Comparison of ENCODE assay signal across 29 mouse cellular contexts in genomic region chr9:6958311-6958710, GRCm38 (mm10).
DNase-seq lines count a peak whose midpoint lies in the region; ATAC-seq and TF ChIP-seq lines count a peak whose summit lies in the region.
"Had no signal": no experiment of that assay in that cellular context is flagged by ENCODE, and none has a peak within 500 bp of the region (broad histone marks: within the 10 kb centered on the region; RNA-seq: fewer than 3 reads in every experiment).

No protein-coding gene starts in this region.

- no peaks in the 10 kb centered on the region for H3K36me3 ChIP-seq in lung, embryonic 14.5 days (ENCODE audit: insufficient read depth)
- H3K36me3 ChIP-seq in CH12.LX (replicated peaks in 1 of 2; ENCODE audit: control insufficient read depth in 1 of 2, insufficient read depth in 1 of 2, low read length in 1 of 2) (peaks cover 0 to 7% of the 10 kb centered on the region in 2 experiments), MEL (ENCODE audit: control insufficient read depth in 1 of 2, insufficient read depth in 2 of 2, low read length in 2 of 2) (no peaks in the 10 kb centered on the region)
- H3K36me3 ChIP-seq: embryonic facial prominence, embryonic 12.5 days; embryonic facial prominence, embryonic 15.5 days; intestine, embryonic 15.5 days had no signal

- H3K4me3 ChIP-seq in lung, embryonic 14.5 days (ENCODE audit: low read depth, low read length) = no peak overlapping the region
- H3K4me3 ChIP-seq in CH12.LX (replicated peaks in 1 of 3; ENCODE audit: low read depth in 2 of 3, low read length in 2 of 3, poor library complexity in 1 of 3) (no peak overlapping the region), MEL (ENCODE audit: control insufficient read depth in 1 of 2, insufficient read depth in 1 of 2, low read depth in 2 of 2, low read length in 2 of 2) (no peak overlapping the region)
- H3K4me3 ChIP-seq: embryonic facial prominence, embryonic 12.5 days; embryonic facial prominence, embryonic 15.5 days; gastrocnemius, adult 2 months; hindbrain, embryonic 13.5 days; intestine, embryonic 15.5 days had no signal

- TF ChIP-seq POLR2A in CH12.LX (IDR thresholded peaks at IDR 0.05; ENCODE audit: low read depth, low read length) (no peak), MEL (IDR thresholded peaks at IDR 0.05; ENCODE audit: control insufficient read depth in 1 of 2, insufficient read depth in 1 of 2, low read depth in 1 of 2, low read length in 2 of 2, poor library complexity in 1 of 2) (no peak)

- no peaks in the 10 kb centered on the region for H3K27me3 ChIP-seq in lung, embryonic 14.5 days (ENCODE audit: insufficient read depth, low read length)
- H3K27me3 ChIP-seq in CH12.LX (replicated peaks) (no peaks in the 10 kb centered on the region), MEL (ENCODE audit: control insufficient read depth in 1 of 2, insufficient read depth in 2 of 2, low read length in 2 of 2) (no peaks in the 10 kb centered on the region)
- H3K27me3 ChIP-seq: embryonic facial prominence, embryonic 12.5 days; embryonic facial prominence, embryonic 15.5 days; hindbrain, embryonic 13.5 days; intestine, embryonic 15.5 days had no signal

- dilution Hi-C loops in CH12.LX (cut with MboI; ENCODE audit: extremely low pct_ligation_motif_present, extremely low pct_unique_long_range_greater_than_20kb, low sequenced_read_pairs) = no loop called here

- ATAC-seq in lung, embryonic 14.5 days (ENCODE audit: insufficient read depth) = no peak
- ATAC-seq: activated CD4-positive, CD25-positive, alpha-beta regulatory T cell, adult 4 months; forebrain, embryonic 14.5 days; forebrain, postnatal 0 days; hindbrain, embryonic 16.5 days; intestine, embryonic 15.5 days had no signal

- no peaks in the 10 kb centered on the region for H3K4me1 ChIP-seq in lung, embryonic 14.5 days (ENCODE audit: insufficient read depth)
- no peaks in the 10 kb centered on the region for H3K4me1 ChIP-seq in CH12.LX (ENCODE audit: control insufficient read depth in 1 of 2, insufficient read depth in 2 of 2)
- no peaks in the 10 kb centered on the region for H3K4me1 ChIP-seq in MEL (ENCODE audit: control insufficient read depth in 1 of 2, insufficient read depth in 2 of 2, low read length in 2 of 2)
- H3K4me1 ChIP-seq: embryonic facial prominence, embryonic 12.5 days; embryonic facial prominence, embryonic 15.5 days; hindbrain, embryonic 13.5 days; intestine, embryonic 15.5 days had no signal

- in situ Hi-C loops in CH12.LX (cut with MboI; ENCODE audit: low pct_ligation_motif_present, low pct_unique_long_range_greater_than_20kb, low sequenced_read_pairs) = no loop called here

- TF ChIP-seq EP300 in CH12.LX (IDR thresholded peaks at IDR 0.05; ENCODE audit: low read length) (no peak), MEL (IDR thresholded peaks at IDR 0.05; ENCODE audit: low read depth in 1 of 2, low read length in 2 of 2) (no peak)

- no peaks in the 10 kb centered on the region for H3K79me2 ChIP-seq in CH12.LX (replicated peaks; ENCODE audit: control insufficient read depth, extremely low read depth, insufficient read depth, poor library complexity, severe bottlenecking)
- H3K79me2 ChIP-seq in MEL (ENCODE audit: control insufficient read depth, insufficient read depth, low read length, poor library complexity) = no peaks in the 10 kb centered on the region

- no peak for TF ChIP-seq RAD21 in CH12.LX (IDR thresholded peaks at IDR 0.05; ENCODE audit: low read depth, low read length)
- no peak for TF ChIP-seq RAD21 in MEL (IDR thresholded peaks at IDR 0.05; ENCODE audit: low read depth, low read length)

- no peak overlapping the region for H3K27ac ChIP-seq in lung, embryonic 14.5 days (ENCODE audit: low read depth)
- no peak overlapping the region for H3K27ac ChIP-seq in CH12.LX (ENCODE audit: insufficient read depth, low read depth)
- no peak overlapping the region for H3K27ac ChIP-seq in MEL (ENCODE audit: control insufficient read depth, low read depth, low read length)
- H3K27ac ChIP-seq: embryonic facial prominence, embryonic 12.5 days; embryonic facial prominence, embryonic 15.5 days; gastrocnemius, adult 2 months; hindbrain, embryonic 13.5 days; intestine, embryonic 15.5 days had no signal

- H3K4me2 ChIP-seq in lung, embryonic 14.5 days = no peak overlapping the region
- no peak overlapping the region for H3K4me2 ChIP-seq in CH12.LX (ENCODE audit: insufficient read depth, low read depth, poor library complexity, severe bottlenecking)
- H3K4me2 ChIP-seq: embryonic facial prominence, embryonic 12.5 days; embryonic facial prominence, embryonic 15.5 days; heart, embryonic 11.5 days; hindbrain, embryonic 13.5 days; intestine, embryonic 15.5 days had no signal

- H3K9ac ChIP-seq in lung, embryonic 14.5 days = no peak overlapping the region
- no peak overlapping the region for H3K9ac ChIP-seq in CH12.LX (ENCODE audit: insufficient read depth, low read depth)
- H3K9ac ChIP-seq in MEL (ENCODE audit: control insufficient read depth, low read depth, low read length, poor library complexity, severe bottlenecking) = no peak overlapping the region
- H3K9ac ChIP-seq: embryonic facial prominence, embryonic 12.5 days; embryonic facial prominence, embryonic 15.5 days; forebrain, postnatal 0 days; hindbrain, embryonic 13.5 days; intestine, embryonic 15.5 days had no signal

- TF ChIP-seq CTCF in lung, embryonic 14.5 days (IDR thresholded peaks at IDR 0.05; ENCODE audit: low read depth) = no peak
- TF ChIP-seq CTCF in CH12.LX (conservative IDR thresholded peaks at IDR 0.05 in 1 of 2, IDR thresholded peaks at IDR 0.05 in 1 of 2; ENCODE audit: low read depth in 2 of 2, low read length in 2 of 2) (no peak), MEL (IDR thresholded peaks at IDR 0.05 in 2 of 3, conservative IDR thresholded peaks at IDR 0.05 in 1 of 3; ENCODE audit: control insufficient read depth in 1 of 3, insufficient read depth in 1 of 3, low read depth in 2 of 3, low read length in 3 of 3, poor library complexity in 1 of 3, severe bottlenecking in 1 of 3) (no peak)

- 75% methylated on average over 2 of the region's 2 CpGs for WGBS in lung, embryonic 14.5 days

- DNase-seq in lung, embryonic 14.5 days = peak; percentile 11
- no peak for DNase-seq in lung, postnatal 10 days
- DNase-seq in CH12.LX (ENCODE audit: extremely low read depth) (no peak), MEL (ENCODE audit: low read depth, low spot score) (peak; percentile 39)
- DNase-seq in brain, adult 2 months (ENCODE audit: low read depth, low spot score) = peak; percentile 9
- no peak for DNase-seq in kidney, adult 9 months
- no peak for DNase-seq in cerebellum, postnatal 10 days
- no peak for DNase-seq in right cerebral cortex, postnatal 14 days
- DNase-seq: adrenal gland, postnatal 10 days; adrenal gland, postnatal 36 days; B cell, adult 2 months; cerebellum, adult 11 months; cerebellum, adult 8-10 months; cerebellum, postnatal 36 days; forebrain, postnatal 0 days; gastrocnemius, adult 2 months; gastrocnemius, postnatal 14 days; heart, adult 11 months; kidney, adult 11 months; kidney, adult 8-10 months had no signal

- H3K9me3 ChIP-seq in lung, embryonic 14.5 days (ENCODE audit: low read depth, low read length) = no peaks in the 10 kb centered on the region
- H3K9me3 ChIP-seq in CH12.LX (replicated peaks; ENCODE audit: low read length) (no peaks in the 10 kb centered on the region), MEL (replicated peaks; ENCODE audit: insufficient read depth, low read length) (no peaks in the 10 kb centered on the region)
- H3K9me3 ChIP-seq: embryonic facial prominence, embryonic 12.5 days; G1E; hindbrain, embryonic 13.5 days; intestine, embryonic 15.5 days had no signal

TF ChIP-seq in CH12.LX, 34 proteins besides CTCF, POLR2A, EP300 and RAD21:
- TF ChIP-seq CHD2 (IDR thresholded peaks at IDR 0.05; ENCODE audit: low read length) (no peak), POLR2AphosphoS2 (IDR thresholded peaks at IDR 0.05; ENCODE audit: low read depth, low read length) (no peak), MAFK (IDR thresholded peaks at IDR 0.05; ENCODE audit: insufficient replicate concordance, low read length) (peak; percentile 20; the same call in 1 of the 2 replicates), MAZ (IDR thresholded peaks at IDR 0.05; ENCODE audit: low read depth, low read length) (no peak), USF1 (IDR thresholded peaks at IDR 0.05; ENCODE audit: low read depth, low read length) (no peak), ZMIZ1 (IDR thresholded peaks at IDR 0.05; ENCODE audit: low read depth, low read length) (no peak), GABPA (IDR thresholded peaks at IDR 0.05; ENCODE audit: insufficient replicate concordance, low read depth, low read length) (no peak)

TF ChIP-seq in MEL, 35 proteins besides CTCF, POLR2A, EP300 and RAD21:
- TF ChIP-seq KAT2A (conservative IDR thresholded peaks at IDR 0.05; ENCODE audit: low read depth, low read length) = no peak
- 0 out of 2 replicates have a peak, but pooled peaks have one; percentile 19 for TF ChIP-seq MAFK (IDR thresholded peaks at IDR 0.05; ENCODE audit: borderline replicate concordance, low read depth, low read length)
- TF ChIP-seq NELFE (IDR thresholded peaks at IDR 0.05; ENCODE audit: low read depth, low read length) = no peak
- TF ChIP-seq ELF1 (IDR thresholded peaks at IDR 0.05; ENCODE audit: low read depth, low read length) = no peak
- no peak for TF ChIP-seq MYB (IDR thresholded peaks at IDR 0.05; ENCODE audit: low read depth, low read length)
- TF ChIP-seq ETS1 (IDR thresholded peaks at IDR 0.05; ENCODE audit: low read depth, low read length) = peak; percentile 56; the same call in 1 of the 2 replicates
- TF ChIP-seq ZKSCAN1 (IDR thresholded peaks at IDR 0.05; ENCODE audit: low read depth, low read length) = no peak
- TF ChIP-seq SIN3A (IDR thresholded peaks at IDR 0.05; ENCODE audit: low read length) = no peak

Comparison
In these comparisons a context has a peak if more than half of its experiments do, and no peak if none do; other contexts are left out.
1. DNase-seq: peak in lung, embryonic 14.5 days (single experiment), MEL (single experiment) and brain, adult 2 months (single experiment); none in lung, postnatal 10 days (single experiment), CH12.LX (single experiment), kidney, adult 9 months (single experiment), cerebellum, postnatal 10 days (0 of 2) and right cerebral cortex, postnatal 14 days (single experiment).